32 mouse cellular contexts compared by ENCODE assay signal in the genomic region with DNA sequence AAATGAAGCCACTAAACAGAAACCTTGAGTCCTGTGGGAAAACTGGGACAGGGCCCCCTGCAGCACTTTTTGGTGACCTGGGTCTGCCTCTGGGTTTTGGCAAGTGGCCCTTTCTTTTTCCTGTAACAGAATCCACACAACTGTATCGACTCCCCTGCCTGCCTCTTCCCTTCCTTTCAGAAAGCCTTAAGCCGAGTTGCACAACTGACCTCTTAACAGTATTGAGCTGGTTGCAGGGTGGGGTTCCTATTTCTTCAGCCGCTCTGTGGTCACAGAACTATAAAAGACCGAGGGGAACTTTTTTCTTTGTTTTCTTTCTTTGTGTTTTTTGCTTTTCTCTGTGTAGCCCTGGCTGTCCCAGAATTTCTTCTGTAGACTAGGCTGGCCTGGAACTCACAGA. TPM values are rescaled to one million over a fixed set of nuclear protein-coding genes. Genes with fewer than 3 reads are reported as not detected.
DNase-seq lines count a peak whose midpoint lies in the region; ATAC-seq lines count a peak whose summit lies in the region.
"Had no signal": no experiment of that assay in that cellular context is flagged by ENCODE, and none has a peak within 500 bp of the region (broad histone marks: within the 10 kb centered on the region; RNA-seq: fewer than 3 reads in every experiment).

No protein-coding gene starts in this region.

- no peaks in the 10 kb centered on the region; the same call in 1 of the 2 replicates for H3K27me3 ChIP-seq in liver, embryonic 15.5 days
- H3K27me3 ChIP-seq in liver, embryonic 12.5 days (replicated peaks) = no peaks in the 10 kb centered on the region; the same call in 1 of the 2 replicates
- no peaks in the 10 kb centered on the region for H3K27me3 ChIP-seq in embryonic facial prominence, embryonic 10.5 days (replicated peaks; ENCODE audit: low read depth, poor library complexity, severe bottlenecking)
- H3K27me3 ChIP-seq: limb, embryonic 12.5 days had no signal

- 37% methylated on average over 4 of the region's 4 CpGs for WGBS in liver, embryonic 15.5 days (ENCODE audit: insufficient replicate concordance)
- 38% methylated on average over 4 of the region's 4 CpGs for WGBS in liver, embryonic 12.5 days (ENCODE audit: insufficient replicate concordance)
- WGBS in embryonic facial prominence, embryonic 10.5 days = 79% methylated on average over 4 of the region's 4 CpGs

- H3K4me3 ChIP-seq in liver, embryonic 15.5 days (replicated peaks) = no peak overlapping the region
- no peak overlapping the region for H3K4me3 ChIP-seq in liver, embryonic 12.5 days
- no peak overlapping the region for H3K4me3 ChIP-seq in embryonic facial prominence, embryonic 10.5 days
- H3K4me3 ChIP-seq: limb, embryonic 12.5 days; liver, embryonic 13.5 days had no signal

- no peaks in the 10 kb centered on the region for H3K9me3 ChIP-seq in liver, embryonic 15.5 days (replicated peaks)
- no peaks in the 10 kb centered on the region for H3K9me3 ChIP-seq in liver, embryonic 12.5 days (replicated peaks)
- no peaks in the 10 kb centered on the region for H3K9me3 ChIP-seq in embryonic facial prominence, embryonic 10.5 days
- H3K9me3 ChIP-seq: G1E; limb, embryonic 12.5 days; liver, embryonic 13.5 days had no signal

- H3K4me2 ChIP-seq in liver, embryonic 15.5 days = no peak overlapping the region
- H3K4me2 ChIP-seq in liver, embryonic 12.5 days = no peak overlapping the region
- H3K4me2 ChIP-seq: heart, embryonic 11.5 days; hindbrain, embryonic 14.5 days; limb, embryonic 12.5 days; liver, embryonic 13.5 days had no signal

- H3K36me3 ChIP-seq in liver, embryonic 15.5 days (replicated peaks) = peaks cover 13% of the 10 kb centered on the region
- H3K36me3 ChIP-seq in liver, embryonic 12.5 days = peaks cover 25% of the 10 kb centered on the region
- peaks cover 35% of the 10 kb centered on the region for H3K36me3 ChIP-seq in embryonic facial prominence, embryonic 10.5 days (replicated peaks)

- H3K4me1 ChIP-seq in liver, embryonic 15.5 days (replicated peaks) = no peaks in the 10 kb centered on the region; the same call in 1 of the 2 replicates
- H3K4me1 ChIP-seq in liver, embryonic 12.5 days = no peaks in the 10 kb centered on the region
- peaks cover 5% of the 10 kb centered on the region; the same call in 1 of the 2 replicates for H3K4me1 ChIP-seq in embryonic facial prominence, embryonic 10.5 days
- H3K4me1 ChIP-seq: limb, embryonic 12.5 days; liver, embryonic 13.5 days had no signal

- H3K27ac ChIP-seq in liver, embryonic 15.5 days (replicated peaks) = peak overlapping the region; percentile 45; the same call in 1 of the 2 replicates
- no peak overlapping the region for H3K27ac ChIP-seq in liver, embryonic 12.5 days
- H3K27ac ChIP-seq in embryonic facial prominence, embryonic 10.5 days (replicated peaks) = no peak overlapping the region
- H3K27ac ChIP-seq: hindbrain, embryonic 14.5 days; limb, embryonic 12.5 days; liver, embryonic 13.5 days; stomach, postnatal 0 days had no signal

- no peak overlapping the region for H3K9ac ChIP-seq in liver, embryonic 15.5 days
- no peak overlapping the region for H3K9ac ChIP-seq in liver, embryonic 12.5 days
- H3K9ac ChIP-seq: hindbrain, embryonic 14.5 days; limb, embryonic 12.5 days; liver, embryonic 13.5 days had no signal

- DNase-seq in 416B (ENCODE audit: low read depth) = peak; percentile 89
- DNase-seq in thymus, postnatal 36 days = no peak
- DNase-seq in cerebellum, postnatal 14 days = no peak
- DNase-seq in embryonic facial prominence, embryonic 10.5 days (ENCODE audit: low spot score) = no peak
- DNase-seq: adrenal gland, postnatal 14 days; cerebellum, adult 18-20 months; cerebellum, postnatal 10 days; gastrocnemius, postnatal 25 days; heart, adult 18-20 months; heart, postnatal 36 days; kidney, adult 11 months; kidney, postnatal 14 days; layer of hippocampus, adult 9-11 months; liver, embryonic 13.5 days; midbrain, embryonic 14.5 days; right cerebral cortex, postnatal 25 days; thymus, adult 2 months; thymus, postnatal 4 days had no signal

- ATAC-seq in liver, embryonic 15.5 days (ENCODE audit: insufficient read depth) = no peak
- ATAC-seq in liver, embryonic 12.5 days = no peak
- ATAC-seq in granulocyte monocyte progenitor cell, adult 5-6 weeks (replicated peaks; ENCODE audit: poor library complexity, severe bottlenecking) = peak; percentile 79
- peak; percentile 78 for ATAC-seq in megakaryocyte, adult 5-6 weeks (ENCODE audit: poor library complexity, severe bottlenecking)
- ATAC-seq: forebrain, embryonic 14.5 days had no signal

RNA-seq across cellular contexts. Expression of gene Plod3, which starts 9.1 kb away (rescaled TPM):
- 15.3 and 19.0 TPM in 2 replicates for polyA plus RNA-seq in liver, embryonic 15.5 days (2015; fragmentation: Nextera tagmentation; extraction: Ambion mirVana)
- 17.3 and 22.1 TPM in 2 replicates for polyA plus RNA-seq in liver, embryonic 12.5 days (2016; fragmentation: Nextera tagmentation; extraction: Ambion mirVana)
- 122 and 139 TPM in 2 replicates for total RNA-seq in granulocyte monocyte progenitor cell, adult 5-6 weeks (2014; fragmentation: Nextera tagmentation)
- 158 and 177 TPM in 2 replicates for total RNA-seq in granulocyte monocyte progenitor cell, adult 5-6 weeks (2017)
- 73.2 and 74.8 TPM in 2 replicates for total RNA-seq in megakaryocyte, adult 5-6 weeks (2015)
- total RNA-seq in megakaryocyte, adult 5-6 weeks (2017) = 159 and 176 TPM in 2 replicates
- 42.6 and 44.6 TPM in 2 replicates for polyA plus RNA-seq in embryonic facial prominence, embryonic 10.5 days (2016; fragmentation: Nextera tagmentation; extraction: Ambion mirVana)

RNA-seq across cellular contexts. Expression of gene Znhit1, which starts 10.1 kb away (rescaled TPM):
- polyA plus RNA-seq in liver, embryonic 15.5 days (2015; fragmentation: Nextera tagmentation; extraction: Ambion mirVana) = 50.6 and 53.4 TPM in 2 replicates
- 67.0 and 68.7 TPM in 2 replicates for polyA plus RNA-seq in liver, embryonic 12.5 days (2016; fragmentation: Nextera tagmentation; extraction: Ambion mirVana)
- total RNA-seq in granulocyte monocyte progenitor cell, adult 5-6 weeks (2014; fragmentation: Nextera tagmentation) = 99.5 and 121 TPM in 2 replicates
- total RNA-seq in granulocyte monocyte progenitor cell, adult 5-6 weeks (2017) = 49.7 and 80.0 TPM in 2 replicates
- 106 and 133 TPM in 2 replicates for total RNA-seq in megakaryocyte, adult 5-6 weeks (2015)
- 57.7 and 67.9 TPM in 2 replicates for total RNA-seq in megakaryocyte, adult 5-6 weeks (2017)
- 106 and 117 TPM in 2 replicates for polyA plus RNA-seq in embryonic facial prominence, embryonic 10.5 days (2016; fragmentation: Nextera tagmentation; extraction: Ambion mirVana)

RNA-seq across cellular contexts. Expression of gene Cldn15, which starts 11.4 kb away (rescaled TPM):
- polyA plus RNA-seq in liver, embryonic 15.5 days (2015; fragmentation: Nextera tagmentation; extraction: Ambion mirVana) = 5.9 and 8.1 TPM in 2 replicates
- 2.2 TPM in 2 replicates for polyA plus RNA-seq in liver, embryonic 12.5 days (2016; fragmentation: Nextera tagmentation; extraction: Ambion mirVana)
- total RNA-seq in granulocyte monocyte progenitor cell, adult 5-6 weeks (2014; fragmentation: Nextera tagmentation) = 63.2 and 84.0 TPM in 2 replicates
- total RNA-seq in granulocyte monocyte progenitor cell, adult 5-6 weeks (2017) = 57.8 and 64.5 TPM in 2 replicates
- total RNA-seq in megakaryocyte, adult 5-6 weeks (2015) = 13.3 and 15.8 TPM in 2 replicates
- 7.1 and 15.9 TPM in 2 replicates for total RNA-seq in megakaryocyte, adult 5-6 weeks (2017)
- 0.10 and 0.29 TPM in 2 replicates for polyA plus RNA-seq in embryonic facial prominence, embryonic 10.5 days (2016; fragmentation: Nextera tagmentation; extraction: Ambion mirVana)
- total RNA-seq: left cerebral cortex, postnatal 25 days had no signal
- polyA plus RNA-seq: forebrain, embryonic 14.5 days; neural tube, embryonic 11.5 days had no signal

RNA-seq across cellular contexts. Expression of gene Fis1, which starts 24.7 kb away (rescaled TPM):
- 190 and 201 TPM in 2 replicates for polyA plus RNA-seq in liver, embryonic 15.5 days (2015; fragmentation: Nextera tagmentation; extraction: Ambion mirVana)
- polyA plus RNA-seq in liver, embryonic 12.5 days (2016; fragmentation: Nextera tagmentation; extraction: Ambion mirVana) = 210 and 211 TPM in 2 replicates
- 201 and 270 TPM in 2 replicates for total RNA-seq in granulocyte monocyte progenitor cell, adult 5-6 weeks (2014; fragmentation: Nextera tagmentation)
- total RNA-seq in granulocyte monocyte progenitor cell, adult 5-6 weeks (2017) = 106 and 127 TPM in 2 replicates
- 288 and 310 TPM in 2 replicates for total RNA-seq in megakaryocyte, adult 5-6 weeks (2015)
- total RNA-seq in megakaryocyte, adult 5-6 weeks (2017) = 117 and 147 TPM in 2 replicates
- 267 and 272 TPM in 2 replicates for polyA plus RNA-seq in embryonic facial prominence, embryonic 10.5 days (2016; fragmentation: Nextera tagmentation; extraction: Ambion mirVana)

RNA-seq across cellular contexts. Expression of gene Vgf, which starts 48.4 kb away (rescaled TPM):
- polyA plus RNA-seq in liver, embryonic 15.5 days (2015; fragmentation: Nextera tagmentation; extraction: Ambion mirVana) = not detected in 2 replicates
- polyA plus RNA-seq in liver, embryonic 12.5 days (2016; fragmentation: Nextera tagmentation; extraction: Ambion mirVana) = not detected in 2 replicates
- not detected in 2 replicates for total RNA-seq in granulocyte monocyte progenitor cell, adult 5-6 weeks (2014; fragmentation: Nextera tagmentation)
- not detected in 2 replicates for total RNA-seq in granulocyte monocyte progenitor cell, adult 5-6 weeks (2017)
- total RNA-seq in megakaryocyte, adult 5-6 weeks (2015) = not detected in 2 replicates
- total RNA-seq in megakaryocyte, adult 5-6 weeks (2017) = not detected in 2 replicates
- polyA plus RNA-seq in embryonic facial prominence, embryonic 10.5 days (2016; fragmentation: Nextera tagmentation; extraction: Ambion mirVana) = 0.39 and 0.40 TPM in 2 replicates
- total RNA-seq: gastrocnemius, postnatal 25 days; heart, adult 18-20 months; neutrophil, adult 5-6 weeks had no signal
- polyA plus RNA-seq: heart, embryonic 16.5 days; liver, embryonic 13.5 days had no signal

Comparison
In these comparisons a context has a peak if more than half of its experiments do, and no peak if none do; other contexts are left out.
1. ATAC-seq: peak in granulocyte monocyte progenitor cell, adult 5-6 weeks (single experiment) and megakaryocyte, adult 5-6 weeks (single experiment); none in liver, embryonic 15.5 days (single experiment) and liver, embryonic 12.5 days (single experiment).